8 mouse cellular contexts compared by ENCODE assay signal in the genomic region with DNA sequence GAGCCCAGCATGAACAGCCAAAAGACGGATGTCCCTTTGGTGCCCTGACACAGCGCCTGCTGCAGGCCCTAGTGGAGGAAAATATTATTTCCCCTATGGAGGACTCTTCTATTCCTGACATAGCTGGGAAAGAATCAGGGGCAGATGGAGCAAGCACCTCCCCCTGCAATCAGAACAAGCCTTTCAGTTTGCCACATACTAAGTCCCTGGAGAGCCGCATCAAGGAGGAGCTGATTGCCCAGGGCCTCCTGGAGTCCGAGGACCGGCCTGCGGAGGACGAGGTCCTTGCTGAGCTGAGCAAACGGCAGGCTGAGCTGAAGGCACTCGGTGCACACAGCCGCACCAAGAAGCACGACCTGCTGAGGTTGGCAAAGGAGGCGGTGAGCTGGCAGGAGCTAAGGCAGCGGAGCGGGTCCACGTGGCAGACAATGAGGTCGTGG. TPM values are rescaled to one million over a fixed set of nuclear protein-coding genes. Genes with fewer than 3 reads are reported as not detected.
DNase-seq lines count a peak whose midpoint lies in the region; ATAC-seq and TF ChIP-seq lines count a peak whose summit lies in the region.

No protein-coding gene starts in this region.

- TF ChIP-seq POLR2A in ES-Bruce4 (IDR thresholded peaks at IDR 0.05; ENCODE audit: insufficient read depth, low read length), result no peak
- no peak for TF ChIP-seq POLR2A in lung, adult 2 months (IDR thresholded peaks at IDR 0.05; ENCODE audit: borderline replicate concordance, extremely low read depth, low read depth, low read length)

- no peak for DNase-seq in frontal cortex, postnatal 14 days (ENCODE audit: low spot score in 2 of 2)
- DNase-seq in cerebellum, postnatal 25 days, result peak; percentile 80 to 81
- DNase-seq in kidney, postnatal 14 days, result peak; percentile 54
- DNase-seq in frontal cortex, postnatal 25 days (ENCODE audit: low spot score in 2 of 2), result no peak
- no peak for DNase-seq in ovary, postnatal 10 days (ENCODE audit: low spot score)
- no peak for DNase-seq in lung, adult 2 months

- no peaks in the 10 kb centered on the region for H3K9me3 ChIP-seq in ES-Bruce4 (replicated peaks; ENCODE audit: control insufficient read depth, insufficient read depth, low read length, poor library complexity, severe bottlenecking)

- no peaks in the 10 kb centered on the region for H3K4me1 ChIP-seq in ES-Bruce4 (ENCODE audit: control insufficient read depth, insufficient read depth, low read length)
- H3K4me1 ChIP-seq in lung, adult 2 months (ENCODE audit: control insufficient read depth, insufficient read depth, low read length), result no peaks in the 10 kb centered on the region

- no peaks in the 10 kb centered on the region for H3K27me3 ChIP-seq in ES-Bruce4 (ENCODE audit: control insufficient read depth, insufficient read depth, low read length, poor library complexity, severe bottlenecking)

- 0 out of 2 replicates have a peak overlapping the region, but pooled peaks have one; percentile 3 for H3K9ac ChIP-seq in ES-Bruce4 (ENCODE audit: low read depth, poor library complexity, severe bottlenecking)

- peak overlapping the region; percentile 32 for H3K4me3 ChIP-seq in ES-Bruce4 (ENCODE audit: low read depth, low read length)
- no peak overlapping the region for H3K4me3 ChIP-seq in lung, adult 2 months (replicated peaks; ENCODE audit: extremely low read depth, low read depth, low read length)

- H3K36me3 ChIP-seq in ES-Bruce4 (ENCODE audit: control insufficient read depth, insufficient read depth, low read length, poor library complexity, severe bottlenecking), result no peaks in the 10 kb centered on the region

- H3K27ac ChIP-seq in ES-Bruce4 (ENCODE audit: insufficient read depth, low read length), result no peak overlapping the region

- TF ChIP-seq CTCF in ES-Bruce4 (IDR thresholded peaks at IDR 0.05; ENCODE audit: low read depth, low read length), result peak; percentile 14
- no peak for TF ChIP-seq CTCF in lung, adult 2 months (IDR thresholded peaks at IDR 0.05; ENCODE audit: insufficient read depth, low read length)

- TF ChIP-seq EP300 in ES-Bruce4 (IDR thresholded peaks at IDR 0.05; ENCODE audit: insufficient read depth, low read depth, low read length), result no peak

- WGBS in lung, adult 2 months, result 49% methylated on average over 16 of the region's 16 CpGs

- ATAC-seq in frontal cortex, adult (ENCODE audit: low TSS enrichment), result 0 out of 2 replicates have a peak, but pooled peaks have one; percentile 27

RNA-seq across cellular contexts. Expression of gene Srsf6, which starts 23.3 kb away (rescaled TPM):
- polyA plus RNA-seq in ES-Bruce4 (2011; ENCODE audit: insufficient read depth, insufficient read length, low read depth, missing spikeins), result 172 and 175 TPM in 2 replicates
- polyA plus RNA-seq in lung, adult 2 months (2012; rRNA removed), result 75.3 and 87.2 TPM in 2 replicates

RNA-seq across cellular contexts. Expression of gene L3mbtl1, which starts 35.2 kb away (rescaled TPM):
- polyA plus RNA-seq in ES-Bruce4 (2011; ENCODE audit: insufficient read depth, insufficient read length, low read depth, missing spikeins), result 1.1 and 2.7 TPM in 2 replicates
- polyA plus RNA-seq in lung, adult 2 months (2012; rRNA removed), result 0.30 TPM in 1 of 2 replicates, not detected in the other

Comparison
In these comparisons a context has a peak if more than half of its experiments do, and no peak if none do; other contexts are left out.
1. DNase-seq: peak in cerebellum, postnatal 25 days (2 of 2) and kidney, postnatal 14 days (single experiment); none in frontal cortex, postnatal 14 days (0 of 2), frontal cortex, postnatal 25 days (0 of 2), ovary, postnatal 10 days (single experiment) and lung, adult 2 months (single experiment).